ENCODE assay signal across 9 mouse cellular contexts in genomic region chr12:11151015-11151414, GRCm38 (mm10). TPM values are rescaled to one million over a fixed set of nuclear protein-coding genes. Genes with fewer than 3 reads are reported as not detected.
DNase-seq lines count a peak whose midpoint lies in the region; ATAC-seq and TF ChIP-seq lines count a peak whose summit lies in the region.
"Had no signal": no experiment of that assay in that cellular context is flagged by ENCODE, and none has a peak within 500 bp of the region (broad histone marks: within the 10 kb centered on the region; RNA-seq: fewer than 3 reads in every experiment).

TSS of gene Kcns3 (minus strand) at chr12:11151056.

- WGBS in heart, embryonic 15.5 days = 34% methylated on average over 15 of the region's 15 CpGs
- WGBS in forebrain, embryonic 14.5 days = 25% methylated on average over 15 of the region's 15 CpGs
- WGBS in liver, embryonic 13.5 days (ENCODE audit: insufficient replicate concordance) = 16% methylated on average over 15 of the region's 15 CpGs

- TF ChIP-seq POLR2A in ES-Bruce4 (IDR thresholded peaks at IDR 0.05; ENCODE audit: insufficient read depth, low read length) = no peak

- DNase-seq in heart, postnatal 4 days = no peak
- no peak for DNase-seq in forebrain, embryonic 14.5 days (ENCODE audit: low spot score)
- no peak for DNase-seq in liver, embryonic 13.5 days
- no peak for DNase-seq in ovary, postnatal 36 days (ENCODE audit: low spot score)
- no peak for DNase-seq in B cell, adult 2 months
- no peak for DNase-seq in gastrocnemius, postnatal 10 days

- no peak within 1 kb of the TSS for H3K27ac ChIP-seq in heart, embryonic 15.5 days
- H3K27ac ChIP-seq in ES-Bruce4 (ENCODE audit: insufficient read depth, low read length) = no peak within 1 kb of the TSS
- no peak within 1 kb of the TSS for H3K27ac ChIP-seq in forebrain, embryonic 14.5 days (ENCODE audit: low read depth, low read length)
- no peak within 1 kb of the TSS for H3K27ac ChIP-seq in liver, embryonic 13.5 days

- no peaks in the 10 kb centered on the region for H3K36me3 ChIP-seq in heart, embryonic 15.5 days
- no peaks in the 10 kb centered on the region for H3K36me3 ChIP-seq in ES-Bruce4 (ENCODE audit: control insufficient read depth, insufficient read depth, low read length, poor library complexity, severe bottlenecking)
- no peaks in the 10 kb centered on the region for H3K36me3 ChIP-seq in forebrain, embryonic 14.5 days (ENCODE audit: control insufficient read depth, insufficient read depth, low read length)
- no peaks in the 10 kb centered on the region for H3K36me3 ChIP-seq in liver, embryonic 13.5 days

- ATAC-seq in heart, embryonic 15.5 days (replicated peaks; ENCODE audit: insufficient number of reproducible peaks, insufficient read depth, low FRiP score, low read depth) = no peak
- no peak for ATAC-seq in forebrain, embryonic 14.5 days
- no peak for ATAC-seq in liver, embryonic 13.5 days (ENCODE audit: low read depth)

- peaks cover 55% of the 10 kb centered on the region for H3K27me3 ChIP-seq in heart, embryonic 15.5 days
- peaks cover 5% of the 10 kb centered on the region; the same call in 1 of the 2 replicates for H3K27me3 ChIP-seq in ES-Bruce4 (ENCODE audit: control insufficient read depth, insufficient read depth, low read length, poor library complexity, severe bottlenecking)
- H3K27me3 ChIP-seq in forebrain, embryonic 14.5 days (replicated peaks; ENCODE audit: control insufficient read depth, insufficient read depth, low read length) = peaks cover 17% of the 10 kb centered on the region
- H3K27me3 ChIP-seq in liver, embryonic 13.5 days = peaks cover 61% of the 10 kb centered on the region

- H3K9me3 ChIP-seq in heart, embryonic 15.5 days (replicated peaks) = no peaks in the 10 kb centered on the region
- H3K9me3 ChIP-seq in ES-Bruce4 (replicated peaks; ENCODE audit: control insufficient read depth, insufficient read depth, low read length, poor library complexity, severe bottlenecking) = no peaks in the 10 kb centered on the region
- H3K9me3 ChIP-seq in forebrain, embryonic 14.5 days (replicated peaks; ENCODE audit: control insufficient read depth, low read length) = no peaks in the 10 kb centered on the region
- no peaks in the 10 kb centered on the region for H3K9me3 ChIP-seq in liver, embryonic 13.5 days (replicated peaks)

- H3K4me1 ChIP-seq in heart, embryonic 15.5 days (replicated peaks) = peaks cover 20% of the 10 kb centered on the region
- no peaks in the 10 kb centered on the region for H3K4me1 ChIP-seq in ES-Bruce4 (ENCODE audit: control insufficient read depth, insufficient read depth, low read length)
- H3K4me1 ChIP-seq in forebrain, embryonic 14.5 days (ENCODE audit: control insufficient read depth, insufficient read depth, low read length) = peaks cover 10% of the 10 kb centered on the region; the same call in 1 of the 2 replicates
- peaks cover 3% of the 10 kb centered on the region; the same call in 1 of the 2 replicates for H3K4me1 ChIP-seq in liver, embryonic 13.5 days (replicated peaks)

- peak within 1 kb of the TSS; percentile 99 for H3K4me2 ChIP-seq in heart, embryonic 15.5 days
- H3K4me2 ChIP-seq in forebrain, embryonic 14.5 days (ENCODE audit: low read length) = peak within 1 kb of the TSS; percentile 99
- H3K4me2 ChIP-seq in liver, embryonic 13.5 days = peak within 1 kb of the TSS; percentile 63

- peak within 1 kb of the TSS; percentile 64 for H3K4me3 ChIP-seq in heart, embryonic 15.5 days
- H3K4me3 ChIP-seq in ES-Bruce4 (ENCODE audit: low read depth, low read length) = peak within 1 kb of the TSS; percentile 90
- peak within 1 kb of the TSS; percentile 58 for H3K4me3 ChIP-seq in forebrain, embryonic 14.5 days (ENCODE audit: low read depth, low read length)
- H3K4me3 ChIP-seq in liver, embryonic 13.5 days (replicated peaks) = peak within 1 kb of the TSS; percentile 49

- TF ChIP-seq EP300 in ES-Bruce4 (IDR thresholded peaks at IDR 0.05; ENCODE audit: insufficient read depth, low read depth, low read length) = no peak

- no peak for TF ChIP-seq CTCF in ES-Bruce4 (IDR thresholded peaks at IDR 0.05; ENCODE audit: low read depth, low read length)

- peak within 1 kb of the TSS; percentile 52 for H3K9ac ChIP-seq in heart, embryonic 15.5 days
- peak within 1 kb of the TSS; percentile 63 for H3K9ac ChIP-seq in ES-Bruce4 (ENCODE audit: low read depth, poor library complexity, severe bottlenecking)
- peak within 1 kb of the TSS; percentile 58 for H3K9ac ChIP-seq in forebrain, embryonic 14.5 days (ENCODE audit: low read length)
- no peak within 1 kb of the TSS; the same call in 1 of the 2 replicates for H3K9ac ChIP-seq in liver, embryonic 13.5 days

RNA-seq across cellular contexts. Expression of gene Kcns3, which starts in this region (rescaled TPM):
- polyA plus RNA-seq in heart, embryonic 15.5 days (2015; fragmentation: Nextera tagmentation; extraction: Ambion mirVana) = 0.47 and 1.0 TPM in 2 replicates
- under 1 TPM; 0.12 to 0.36 TPM for total RNA-seq in heart, postnatal 4 days (2021)
- polyA plus RNA-seq in ES-Bruce4 (2011; ENCODE audit: insufficient read depth, insufficient read length, low read depth, missing spikeins) = 1.4 and 1.6 TPM in 2 replicates
- polyA plus RNA-seq in forebrain, embryonic 14.5 days (2014; fragmentation: Nextera tagmentation; extraction: Ambion mirVana) = 0.36 and 0.63 TPM in 2 replicates
- 0.17 TPM in 2 replicates for polyA plus RNA-seq in liver, embryonic 13.5 days (2015; fragmentation: Nextera tagmentation; extraction: Ambion mirVana)
- 1 to 10 TPM in 1 of 2 experiments, under 1 TPM in 1; 0.97 to 1.2 TPM for total RNA-seq in gastrocnemius, postnatal 10 days (2021)
- total RNA-seq: MEL had no signal
